In genomic region chr1:153040091-153040490, GRCm38 (mm10) we compare ENCODE assay signal across 8 mouse cellular contexts.
DNase-seq lines count a peak whose midpoint lies in the region; ATAC-seq lines count a peak whose summit lies in the region.

No protein-coding gene starts in this region.

- no peak overlapping the region for H3K4me2 ChIP-seq in forebrain, embryonic 16.5 days (ENCODE audit: low read length)
- no peak overlapping the region for H3K4me2 ChIP-seq in midbrain, embryonic 11.5 days
- H3K4me2 ChIP-seq in midbrain, embryonic 16.5 days (ENCODE audit: low read length): no peak overlapping the region

- no peak for ATAC-seq in forebrain, embryonic 16.5 days
- ATAC-seq in midbrain, embryonic 11.5 days (ENCODE audit: low FRiP score): peak; percentile 62
- no peak for ATAC-seq in midbrain, embryonic 16.5 days
- ATAC-seq in inflammation-experienced regulatory T-cells, adult 6 months: no peak

- H3K9me3 ChIP-seq in forebrain, embryonic 10.5 days: no peaks in the 10 kb centered on the region
- H3K9me3 ChIP-seq in forebrain, embryonic 16.5 days (ENCODE audit: control insufficient read depth, low read length): no peaks in the 10 kb centered on the region
- no peaks in the 10 kb centered on the region for H3K9me3 ChIP-seq in midbrain, embryonic 11.5 days (ENCODE audit: control insufficient read depth, low read length)
- H3K9me3 ChIP-seq in midbrain, embryonic 16.5 days (replicated peaks; ENCODE audit: control insufficient read depth, low read length, poor library complexity, severe bottlenecking): no peaks in the 10 kb centered on the region

- no peak for DNase-seq in forebrain, embryonic 10.5 days (ENCODE audit: extremely low spot score, low spot score)
- no peak for DNase-seq in midbrain, embryonic 11.5 days (ENCODE audit: low spot score, missing footprints)
- DNase-seq in embryo, embryonic 11 days: peak; percentile 72
- DNase-seq in kidney, postnatal 14 days: peak; percentile 21
- DNase-seq in spleen, postnatal 36 days (ENCODE audit: low spot score in 2 of 2): no peak

- H3K27me3 ChIP-seq in forebrain, embryonic 10.5 days (ENCODE audit: poor library complexity, severe bottlenecking): peaks cover 35% of the 10 kb centered on the region
- no peaks in the 10 kb centered on the region for H3K27me3 ChIP-seq in forebrain, embryonic 16.5 days (replicated peaks; ENCODE audit: control insufficient read depth, insufficient read depth, low read length)
- H3K27me3 ChIP-seq in midbrain, embryonic 11.5 days (ENCODE audit: control insufficient read depth, insufficient read depth, low read length): peaks cover 6% of the 10 kb centered on the region; the same call in 1 of the 2 replicates
- H3K27me3 ChIP-seq in midbrain, embryonic 16.5 days (ENCODE audit: control insufficient read depth, insufficient read depth, low read depth, low read length): no peaks in the 10 kb centered on the region

- H3K4me1 ChIP-seq in forebrain, embryonic 10.5 days: peaks cover 45% of the 10 kb centered on the region
- peaks cover 29% of the 10 kb centered on the region for H3K4me1 ChIP-seq in forebrain, embryonic 16.5 days (replicated peaks; ENCODE audit: control insufficient read depth, insufficient read depth, low read length)
- peaks cover 20% of the 10 kb centered on the region for H3K4me1 ChIP-seq in midbrain, embryonic 11.5 days (ENCODE audit: control insufficient read depth, insufficient read depth, low read length)
- H3K4me1 ChIP-seq in midbrain, embryonic 16.5 days (ENCODE audit: control insufficient read depth, insufficient read depth, low read length): peaks cover 20% of the 10 kb centered on the region

- H3K36me3 ChIP-seq in forebrain, embryonic 10.5 days (replicated peaks): no peaks in the 10 kb centered on the region
- no peaks in the 10 kb centered on the region for H3K36me3 ChIP-seq in forebrain, embryonic 16.5 days (ENCODE audit: control insufficient read depth, insufficient read depth)
- no peaks in the 10 kb centered on the region for H3K36me3 ChIP-seq in midbrain, embryonic 11.5 days (ENCODE audit: control insufficient read depth, insufficient read depth, low read length)
- no peaks in the 10 kb centered on the region for H3K36me3 ChIP-seq in midbrain, embryonic 16.5 days (ENCODE audit: control insufficient read depth, insufficient read depth, low read length)

- no peak overlapping the region for H3K9ac ChIP-seq in forebrain, embryonic 16.5 days (replicated peaks; ENCODE audit: low read depth, low read length)
- H3K9ac ChIP-seq in midbrain, embryonic 11.5 days (ENCODE audit: low read length): no peak overlapping the region
- H3K9ac ChIP-seq in midbrain, embryonic 16.5 days (ENCODE audit: low read depth, low read length): no peak overlapping the region

- H3K4me3 ChIP-seq in forebrain, embryonic 10.5 days: no peak overlapping the region
- H3K4me3 ChIP-seq in forebrain, embryonic 16.5 days (replicated peaks; ENCODE audit: low read length): no peak overlapping the region
- H3K4me3 ChIP-seq in midbrain, embryonic 11.5 days (ENCODE audit: low read depth, low read length): no peak overlapping the region
- no peak overlapping the region for H3K4me3 ChIP-seq in midbrain, embryonic 16.5 days (ENCODE audit: low read depth, low read length)

- 13% methylated on average over 3 of the region's 3 CpGs for WGBS in forebrain, embryonic 10.5 days
- WGBS in forebrain, embryonic 16.5 days: 19% methylated on average over 3 of the region's 3 CpGs
- WGBS in midbrain, embryonic 11.5 days: 12% methylated on average over 3 of the region's 3 CpGs
- WGBS in midbrain, embryonic 16.5 days: 17% methylated on average over 3 of the region's 3 CpGs

- peak overlapping the region; percentile 13; the same call in 1 of the 2 replicates for H3K27ac ChIP-seq in forebrain, embryonic 10.5 days
- H3K27ac ChIP-seq in forebrain, embryonic 16.5 days (ENCODE audit: low read length): no peak overlapping the region
- no peak overlapping the region for H3K27ac ChIP-seq in midbrain, embryonic 11.5 days (ENCODE audit: low read depth, low read length)
- no peak overlapping the region for H3K27ac ChIP-seq in midbrain, embryonic 16.5 days (ENCODE audit: low read length)

Comparison
In these comparisons a context has a peak if more than half of its experiments do, and no peak if none do; other contexts are left out.
1. DNase-seq: peak in embryo, embryonic 11 days (single experiment) and kidney, postnatal 14 days (single experiment); none in forebrain, embryonic 10.5 days (single experiment), midbrain, embryonic 11.5 days (single experiment) and spleen, postnatal 36 days (0 of 2).